Mouse (Mus musculus): ENCODE data around the gene Olfr804.

The Olfr804 gene

DNA sequence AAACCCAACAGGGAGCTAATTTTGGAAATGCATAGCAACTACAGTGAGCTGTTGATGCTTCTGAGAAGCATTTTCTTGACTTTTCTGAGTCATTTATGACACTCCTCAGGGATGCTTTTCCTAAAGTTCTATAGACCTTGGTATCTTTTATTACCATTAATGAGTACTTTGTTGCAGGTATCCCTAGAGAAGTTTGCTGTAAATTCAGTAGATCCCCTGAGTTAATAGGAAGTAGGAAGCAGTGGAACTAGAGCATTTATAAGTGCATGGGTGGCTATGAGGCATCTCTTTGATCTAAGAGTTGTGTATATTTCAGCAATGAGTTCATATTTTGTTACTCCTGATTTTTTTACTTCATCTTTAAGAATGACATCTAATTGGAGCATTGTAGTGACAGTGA is at the start of gene Olfr804:
TSS of gene Olfr804 (plus strand) at position 301 of the 400 bp plus-strand sequence.
- no peak for DNase-seq (ENCODE audit: low spot score in 2 of 2)

DNA sequence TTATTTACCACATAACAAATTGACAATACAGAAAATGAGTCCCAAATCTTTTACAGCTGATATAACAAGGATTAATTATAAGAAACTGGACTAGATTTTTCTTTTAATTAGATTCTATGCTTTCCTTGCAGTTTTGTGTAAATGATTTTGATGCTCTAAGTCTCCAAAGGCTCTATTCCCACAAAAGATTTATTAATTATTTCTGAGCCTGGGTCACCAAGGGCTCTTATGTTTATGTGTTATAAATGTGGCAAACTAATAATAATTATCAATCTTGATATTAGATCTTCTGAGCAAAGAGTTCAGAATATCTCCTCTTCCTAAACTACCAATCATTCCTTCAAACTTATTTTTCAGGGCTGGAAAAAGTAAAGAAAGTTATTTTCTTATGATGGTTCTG is 45.6 kb upstream of the Olfr804 start, which contains the start of gene Olfr800:
TSS of gene Olfr800 (plus strand) at position 301 of the 400 bp plus-strand sequence.
- DNase-seq (ENCODE audit: low spot score in 2 of 2): no peak

DNA sequence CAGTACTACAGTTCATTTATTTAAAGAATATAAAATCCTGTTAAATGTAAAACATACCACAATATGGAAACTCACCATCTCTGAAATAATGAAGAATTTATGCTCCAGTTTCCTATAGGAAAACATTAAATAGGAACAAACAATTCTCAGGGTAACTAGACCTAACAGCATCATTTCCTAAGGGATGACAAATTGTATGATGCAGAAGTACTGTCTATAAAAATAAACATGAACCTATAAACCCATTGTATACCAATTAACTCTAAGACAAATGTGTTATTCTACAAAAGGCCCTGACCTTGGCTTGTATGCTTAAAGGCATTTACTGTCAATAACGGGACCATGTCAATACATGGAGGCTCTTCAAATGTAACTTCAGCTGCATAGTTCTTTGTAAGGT is 29.2 kb upstream of the Olfr804 start, which contains the start of gene Olfr801:
TSS of gene Olfr801 (minus strand) at position 101 of the 400 bp plus-strand sequence.
- DNase-seq (ENCODE audit: low spot score in 2 of 2): no peak

DNA sequence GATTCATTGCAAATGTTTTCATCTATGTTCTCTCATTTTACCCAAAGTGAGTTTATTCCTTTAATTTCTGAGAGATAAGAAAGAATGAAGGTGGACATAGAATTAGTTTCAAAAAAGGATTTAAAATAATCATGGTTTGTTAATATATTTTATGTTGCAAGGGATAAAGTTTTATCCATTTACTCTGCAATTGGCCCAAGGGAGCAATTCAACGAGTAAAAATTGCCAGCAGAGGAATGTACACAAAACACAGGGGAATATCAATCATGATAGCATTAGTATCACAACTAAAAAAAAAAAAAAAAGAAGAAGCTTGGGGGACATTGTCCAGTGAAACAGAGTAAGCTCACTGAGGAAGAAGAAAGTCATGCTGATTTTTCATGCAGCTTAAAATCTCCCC is 14.9 kb upstream of the Olfr804 start, which contains the start of gene Olfr802:
TSS of gene Olfr802 (minus strand) at position 101 of the 400 bp plus-strand sequence.
- DNase-seq (ENCODE audit: low spot score in 2 of 2): no peak

DNA sequence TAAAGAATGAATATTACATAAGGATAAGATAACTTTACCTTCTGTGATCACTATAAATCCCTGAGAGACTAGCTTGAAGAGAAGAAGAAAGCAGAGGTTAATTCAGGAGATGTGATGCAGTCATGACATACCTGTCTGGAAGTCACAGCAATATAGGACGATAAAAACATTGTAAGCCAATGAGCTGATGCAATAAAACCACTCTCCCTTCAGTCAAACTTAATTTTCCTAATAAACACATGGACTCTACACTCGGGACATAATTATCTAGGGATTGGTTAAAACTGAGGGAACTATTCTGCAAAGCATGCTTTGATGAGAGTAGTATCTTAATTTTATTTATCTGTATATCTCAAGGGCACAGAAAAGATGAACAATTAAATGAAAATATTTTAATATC is 8.8 kb upstream of the Olfr804 start, which contains the start of gene Olfr803:
TSS of gene Olfr803 (minus strand) at position 101 of the 400 bp plus-strand sequence.
- no peak for DNase-seq (ENCODE audit: low spot score in 2 of 2)

DNA sequence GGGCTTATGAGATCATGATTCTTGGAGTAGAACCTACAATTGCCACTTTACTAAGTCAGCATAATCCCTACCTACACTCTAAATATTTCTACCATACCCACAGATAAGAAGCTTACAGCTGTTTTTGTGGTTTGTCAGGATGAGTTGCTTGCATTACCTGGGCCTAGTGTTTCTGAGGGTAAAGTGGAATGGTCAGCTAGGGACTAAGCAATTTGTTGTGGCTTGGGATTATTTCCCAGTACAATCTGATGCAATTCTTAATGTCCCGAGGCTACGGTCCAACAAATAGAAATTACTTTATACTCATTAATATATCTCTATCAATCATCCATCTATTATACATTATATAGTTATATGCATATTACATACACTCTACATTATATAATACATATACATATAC is 26.3 kb downstream of the Olfr804 start, which contains the start of gene Olfr805:
TSS of gene Olfr805 (minus strand) at position 101 of the 400 bp plus-strand sequence.
- DNase-seq (ENCODE audit: low spot score in 2 of 2): no peak

DNA sequence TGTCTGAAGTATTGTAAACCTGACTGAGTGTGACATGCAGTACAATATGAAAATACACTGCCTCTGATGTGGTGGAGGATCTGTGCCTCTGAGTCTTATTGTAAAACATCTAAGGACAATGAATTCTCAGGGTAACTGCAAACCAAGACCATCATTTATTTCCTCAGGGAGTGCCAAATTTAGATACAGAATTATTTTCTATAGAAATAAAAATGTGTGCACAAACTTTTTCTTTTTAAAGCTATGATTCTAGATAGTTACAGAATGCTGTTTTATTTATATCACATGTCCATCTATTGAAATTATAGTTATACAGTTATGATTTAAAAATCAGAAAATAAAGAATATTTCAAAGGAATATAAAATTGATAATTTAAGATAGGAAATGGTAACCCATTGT is 38.8 kb downstream of the Olfr804 start, which contains the start of gene Olfr806:
TSS of gene Olfr806 (minus strand) at position 101 of the 400 bp plus-strand sequence.
- no peak for DNase-seq (ENCODE audit: low spot score in 2 of 2)

DNA sequence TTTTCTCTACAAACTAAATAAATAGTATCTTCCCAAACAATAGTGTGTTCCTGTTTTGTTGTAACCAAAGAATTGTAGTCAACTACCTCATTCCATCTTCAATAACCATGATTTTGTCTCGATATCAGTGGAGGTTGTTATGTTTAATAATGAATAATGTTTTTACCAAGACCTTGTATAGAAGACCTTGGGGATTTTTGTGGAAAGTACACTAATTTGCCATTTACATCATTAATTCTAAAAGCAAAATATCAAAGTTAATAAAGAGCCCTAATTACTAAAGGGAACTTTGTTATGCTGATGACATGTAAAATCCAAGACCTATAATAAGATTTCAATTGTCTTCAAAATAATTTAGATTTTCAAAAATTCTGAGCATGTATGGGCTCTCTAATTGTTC is 54.7 kb downstream of the Olfr804 start, which contains the start of gene Olfr807:
TSS of gene Olfr807 (minus strand) at position 101 of the 400 bp plus-strand sequence.
- no peak for DNase-seq (ENCODE audit: low spot score in 2 of 2)
